In the genomic region with DNA sequence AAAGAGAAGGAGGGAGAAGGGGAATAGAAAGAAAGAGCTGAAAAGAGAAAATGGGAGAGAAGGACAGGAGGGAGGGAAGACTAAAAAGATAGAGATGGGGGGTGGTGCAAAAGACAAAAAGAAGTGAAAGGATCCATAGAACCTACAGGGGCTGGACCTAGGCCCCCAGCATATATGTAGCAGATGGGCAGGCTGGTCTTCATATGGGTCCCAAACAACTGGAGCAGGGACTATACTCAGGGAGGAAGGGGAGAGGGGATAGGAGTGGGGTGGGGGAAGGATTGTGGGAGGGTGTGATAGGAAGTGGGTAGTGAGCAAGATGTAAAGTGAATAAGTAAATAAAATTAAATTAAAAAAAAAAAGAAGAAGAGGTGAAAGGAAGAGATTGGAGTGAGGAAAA, we compare ENCODE assay signal across 20 mouse cellular contexts. TPM values are rescaled to one million over a fixed set of nuclear protein-coding genes. Genes with fewer than 3 reads are reported as not detected.
DNase-seq lines count a peak whose midpoint lies in the region; ATAC-seq and TF ChIP-seq lines count a peak whose summit lies in the region.
"Had no signal": no experiment of that assay in that cellular context is flagged by ENCODE, and none has a peak within 500 bp of the region (broad histone marks: within the 10 kb centered on the region; RNA-seq: fewer than 3 reads in every experiment).

No protein-coding gene starts in this region.

- H3K36me3 ChIP-seq in forebrain, embryonic 13.5 days (ENCODE audit: poor library complexity, severe bottlenecking): no peaks in the 10 kb centered on the region
- no peaks in the 10 kb centered on the region for H3K36me3 ChIP-seq in forebrain, embryonic 12.5 days (replicated peaks)
- H3K36me3 ChIP-seq in midbrain, embryonic 13.5 days: no peaks in the 10 kb centered on the region
- no peaks in the 10 kb centered on the region for H3K36me3 ChIP-seq in midbrain, postnatal 0 days (ENCODE audit: insufficient read depth, low read length)
- H3K36me3 ChIP-seq in forebrain, embryonic 14.5 days (ENCODE audit: control insufficient read depth, insufficient read depth, low read length): no peaks in the 10 kb centered on the region
- no peaks in the 10 kb centered on the region for H3K36me3 ChIP-seq in forebrain, postnatal 0 days (ENCODE audit: insufficient read depth)
- H3K36me3 ChIP-seq: embryonic facial prominence, embryonic 12.5 days; heart, embryonic 12.5 days; hindbrain, embryonic 13.5 days had no signal

- no peak for TF ChIP-seq CTCF in midbrain, postnatal 0 days (IDR thresholded peaks at IDR 0.05)
- no peak for TF ChIP-seq CTCF in forebrain, postnatal 0 days (IDR thresholded peaks at IDR 0.05; ENCODE audit: low read depth)

- peak; percentile 67 for ATAC-seq in forebrain, embryonic 13.5 days
- ATAC-seq in forebrain, embryonic 12.5 days (ENCODE audit: low FRiP score): no peak
- ATAC-seq in midbrain, embryonic 13.5 days: peak; percentile 74; the same call in 1 of the 2 replicates
- ATAC-seq in midbrain, postnatal 0 days (ENCODE audit: low FRiP score): no peak
- peak; percentile 57 for ATAC-seq in forebrain, embryonic 14.5 days
- 0 out of 2 replicates have a peak, but pooled peaks have one; percentile 38 for ATAC-seq in forebrain, postnatal 0 days
- no peak for ATAC-seq in erythroblast, adult 5-6 weeks (replicated peaks; ENCODE audit: low FRiP score, poor library complexity, severe bottlenecking)
- ATAC-seq: intestine, embryonic 16.5 days had no signal

- H3K27ac ChIP-seq in forebrain, embryonic 13.5 days: no peak overlapping the region
- H3K27ac ChIP-seq in forebrain, embryonic 12.5 days: no peak overlapping the region
- H3K27ac ChIP-seq in midbrain, embryonic 13.5 days: no peak overlapping the region
- no peak overlapping the region for H3K27ac ChIP-seq in midbrain, postnatal 0 days (ENCODE audit: low read depth, low read length)
- no peak overlapping the region for H3K27ac ChIP-seq in forebrain, embryonic 14.5 days (ENCODE audit: low read depth, low read length)
- no peak overlapping the region for H3K27ac ChIP-seq in forebrain, postnatal 0 days (ENCODE audit: low read depth, low read length)
- H3K27ac ChIP-seq: embryonic facial prominence, embryonic 12.5 days; heart, adult 2 months; hindbrain, embryonic 13.5 days had no signal

- H3K4me3 ChIP-seq in forebrain, embryonic 13.5 days: no peak overlapping the region
- H3K4me3 ChIP-seq in forebrain, embryonic 12.5 days (replicated peaks): no peak overlapping the region
- no peak overlapping the region for H3K4me3 ChIP-seq in midbrain, embryonic 13.5 days (replicated peaks)
- no peak overlapping the region for H3K4me3 ChIP-seq in midbrain, postnatal 0 days (ENCODE audit: low read depth, low read length)
- no peak overlapping the region for H3K4me3 ChIP-seq in forebrain, embryonic 14.5 days (ENCODE audit: low read depth, low read length)
- no peak overlapping the region for H3K4me3 ChIP-seq in forebrain, postnatal 0 days (ENCODE audit: low read depth, low read length)
- H3K4me3 ChIP-seq: embryonic facial prominence, embryonic 12.5 days; heart, adult 2 months; heart, embryonic 12.5 days; hindbrain, embryonic 13.5 days had no signal

- no peak for DNase-seq in midbrain, postnatal 0 days (ENCODE audit: low spot score)
- DNase-seq in forebrain, embryonic 14.5 days (ENCODE audit: low spot score): no peak
- no peak for DNase-seq in forebrain, postnatal 0 days
- no peak for DNase-seq in urinary bladder, postnatal 4 days (ENCODE audit: low spot score in 2 of 2)
- DNase-seq: cerebellum, adult 11 months; cerebellum, adult 8-10 months; gastrocnemius, postnatal 14 days; heart, adult 2 months; heart, postnatal 36 days had no signal

- H3K9ac ChIP-seq in forebrain, embryonic 13.5 days: no peak overlapping the region
- H3K9ac ChIP-seq in forebrain, embryonic 12.5 days: no peak overlapping the region
- H3K9ac ChIP-seq in midbrain, embryonic 13.5 days (replicated peaks): no peak overlapping the region
- H3K9ac ChIP-seq in midbrain, postnatal 0 days (replicated peaks; ENCODE audit: low read length, poor library complexity, severe bottlenecking): no peak overlapping the region
- no peak overlapping the region for H3K9ac ChIP-seq in forebrain, embryonic 14.5 days (ENCODE audit: low read length)
- H3K9ac ChIP-seq in forebrain, postnatal 0 days: no peak overlapping the region
- H3K9ac ChIP-seq: embryonic facial prominence, embryonic 12.5 days; heart, embryonic 12.5 days; hindbrain, embryonic 13.5 days had no signal

- no peaks in the 10 kb centered on the region; the same call in 1 of the 2 replicates for H3K9me3 ChIP-seq in forebrain, embryonic 13.5 days (replicated peaks)
- H3K9me3 ChIP-seq in forebrain, embryonic 12.5 days: no peaks in the 10 kb centered on the region
- H3K9me3 ChIP-seq in midbrain, embryonic 13.5 days: peaks cover 5% of the 10 kb centered on the region; the same call in 1 of the 2 replicates
- no peaks in the 10 kb centered on the region for H3K9me3 ChIP-seq in midbrain, postnatal 0 days (ENCODE audit: low read length)
- no peaks in the 10 kb centered on the region for H3K9me3 ChIP-seq in forebrain, embryonic 14.5 days (replicated peaks; ENCODE audit: control insufficient read depth, low read length)
- no peaks in the 10 kb centered on the region for H3K9me3 ChIP-seq in forebrain, postnatal 0 days (ENCODE audit: low read length)
- H3K9me3 ChIP-seq: embryonic facial prominence, embryonic 12.5 days; heart, embryonic 12.5 days; hindbrain, embryonic 13.5 days had no signal

- no peak overlapping the region for H3K4me2 ChIP-seq in forebrain, embryonic 13.5 days
- H3K4me2 ChIP-seq in forebrain, embryonic 12.5 days: no peak overlapping the region
- no peak overlapping the region for H3K4me2 ChIP-seq in midbrain, embryonic 13.5 days (replicated peaks)
- no peak overlapping the region for H3K4me2 ChIP-seq in midbrain, postnatal 0 days (ENCODE audit: low read depth, low read length, poor library complexity, severe bottlenecking)
- no peak overlapping the region for H3K4me2 ChIP-seq in forebrain, embryonic 14.5 days (ENCODE audit: low read length)
- no peak overlapping the region for H3K4me2 ChIP-seq in forebrain, postnatal 0 days (ENCODE audit: low read depth)
- H3K4me2 ChIP-seq: embryonic facial prominence, embryonic 12.5 days; heart, embryonic 12.5 days; hindbrain, embryonic 13.5 days had no signal

- no peaks in the 10 kb centered on the region for H3K27me3 ChIP-seq in forebrain, embryonic 13.5 days
- H3K27me3 ChIP-seq in forebrain, embryonic 12.5 days: no peaks in the 10 kb centered on the region
- no peaks in the 10 kb centered on the region for H3K27me3 ChIP-seq in midbrain, embryonic 13.5 days
- H3K27me3 ChIP-seq in midbrain, postnatal 0 days (ENCODE audit: insufficient read depth, low read length): no peaks in the 10 kb centered on the region
- H3K27me3 ChIP-seq in forebrain, embryonic 14.5 days (replicated peaks; ENCODE audit: control insufficient read depth, insufficient read depth, low read length): no peaks in the 10 kb centered on the region
- no peaks in the 10 kb centered on the region for H3K27me3 ChIP-seq in forebrain, postnatal 0 days (ENCODE audit: insufficient read depth, low read length)
- H3K27me3 ChIP-seq: embryonic facial prominence, embryonic 12.5 days; heart, embryonic 12.5 days had no signal

- H3K4me1 ChIP-seq in forebrain, embryonic 13.5 days: no peaks in the 10 kb centered on the region
- peaks cover 10% of the 10 kb centered on the region for H3K4me1 ChIP-seq in forebrain, embryonic 12.5 days
- 0 out of 2 replicates have a peak, but pooled peaks cover 8% of the 10 kb centered on the region for H3K4me1 ChIP-seq in midbrain, embryonic 13.5 days (replicated peaks)
- H3K4me1 ChIP-seq in midbrain, postnatal 0 days (ENCODE audit: insufficient read depth, low read length): no peaks in the 10 kb centered on the region
- no peaks in the 10 kb centered on the region for H3K4me1 ChIP-seq in forebrain, embryonic 14.5 days (ENCODE audit: control insufficient read depth, insufficient read depth, low read length)
- no peaks in the 10 kb centered on the region for H3K4me1 ChIP-seq in forebrain, postnatal 0 days (ENCODE audit: insufficient read depth)
- H3K4me1 ChIP-seq: embryonic facial prominence, embryonic 12.5 days; heart, embryonic 12.5 days had no signal

RNA-seq across cellular contexts. Expression of a gene that starts 45.2 kb away (rescaled TPM):
- 5.2 and 9.5 TPM in 2 replicates for polyA plus RNA-seq in forebrain, embryonic 13.5 days (2015; fragmentation: Nextera tagmentation; extraction: Ambion mirVana)
- polyA plus RNA-seq in forebrain, embryonic 12.5 days (2016; fragmentation: Nextera tagmentation; extraction: Ambion mirVana): 5.5 and 6.1 TPM in 2 replicates
- 13.4 and 14.0 TPM in 2 replicates for polyA plus RNA-seq in midbrain, embryonic 13.5 days (2015; fragmentation: Nextera tagmentation; extraction: Ambion mirVana)
- total RNA-seq in midbrain, postnatal 0 days (2014; rRNA removed): 12.5 and 28.6 TPM in 2 replicates
- 5.2 TPM in 2 replicates for polyA plus RNA-seq in midbrain, postnatal 0 days (2015; fragmentation: Nextera tagmentation; extraction: Ambion mirVana)
- 3.0 and 4.7 TPM in 2 replicates for polyA plus RNA-seq in forebrain, embryonic 14.5 days (2014; fragmentation: Nextera tagmentation; extraction: Ambion mirVana)
- total RNA-seq in forebrain, postnatal 0 days (2014; rRNA removed): 14.3 and 21.8 TPM in 2 replicates
- 4.6 and 5.0 TPM in 2 replicates for polyA plus RNA-seq in forebrain, postnatal 0 days (2015; fragmentation: Nextera tagmentation; extraction: Ambion mirVana)
- total RNA-seq in erythroblast, adult 5-6 weeks (2015; ENCODE audit: low replicate concordance): not detected in 2 replicates
- not detected in 2 replicates for total RNA-seq in erythroblast, adult 5-6 weeks (2017; ENCODE audit: low replicate concordance)
- total RNA-seq: gastrocnemius, adult 18-20 months; heart, adult 2 months; heart, postnatal 36 days; MEL had no signal
- polyA plus RNA-seq: C2C12 had no signal

Comparison
In these comparisons a context has a peak if more than half of its experiments do, and no peak if none do; other contexts are left out.
1. ATAC-seq: peak in forebrain, embryonic 13.5 days (single experiment), midbrain, embryonic 13.5 days (single experiment), forebrain, embryonic 14.5 days (single experiment) and forebrain, postnatal 0 days (single experiment); none in forebrain, embryonic 12.5 days (single experiment), midbrain, postnatal 0 days (single experiment) and erythroblast, adult 5-6 weeks (single experiment).